In the genomic region with DNA sequence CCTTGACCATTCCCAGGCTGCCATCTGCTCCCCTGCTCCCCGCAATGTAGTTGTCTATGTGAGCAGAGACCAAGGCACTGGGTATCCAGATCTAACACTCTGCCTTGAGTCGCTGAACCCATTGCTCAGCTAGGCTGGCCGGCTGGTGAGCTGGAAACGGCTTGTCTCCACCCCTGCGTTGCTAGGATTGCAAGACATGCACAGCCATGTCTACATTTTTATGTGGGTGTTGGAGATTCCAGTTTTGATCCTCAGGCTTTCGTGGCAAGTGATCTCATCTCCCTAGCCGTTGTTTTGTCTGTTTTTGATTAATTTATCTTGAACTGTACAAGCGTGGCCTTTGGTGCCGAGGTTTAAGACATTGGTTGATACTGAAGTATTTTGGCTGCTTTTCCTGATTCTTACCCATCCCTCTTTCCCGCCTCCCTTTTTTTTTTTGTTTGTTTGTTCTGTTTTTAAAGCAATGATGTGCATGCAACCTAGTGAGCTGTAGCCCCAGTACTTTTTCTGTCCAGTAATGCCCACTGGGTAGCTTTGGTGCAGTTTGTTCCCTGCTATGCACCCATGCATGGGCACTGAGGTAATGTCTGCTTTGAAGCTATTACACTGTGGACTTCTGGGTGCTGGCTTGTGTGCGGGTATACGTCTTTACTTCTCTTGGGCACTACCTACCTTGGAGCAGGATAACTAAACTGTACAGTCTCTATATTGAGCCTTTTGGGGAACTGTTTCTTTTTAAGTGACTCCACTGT, we compare ENCODE assay signal across 33 mouse cellular contexts. TPM values are rescaled to one million over a fixed set of nuclear protein-coding genes. Genes with fewer than 3 reads are reported as not detected.
A peak's percentile ranks its signal among the peaks of the same experiment; 100 is the strongest.
DNase-seq lines count a peak whose midpoint lies in the region; ATAC-seq and TF ChIP-seq lines count a peak whose summit lies in the region.
"Had no signal": no experiment of that assay in that cellular context is flagged by ENCODE, and none has a peak within 500 bp of the region (broad histone marks: within the 10 kb centered on the region; RNA-seq: fewer than 3 reads in every experiment).

No protein-coding gene starts in this region.

- no peak overlapping the region for H3ac ChIP-seq in myocyte (ENCODE audit: control insufficient read depth, insufficient read length)

- no peak for TF ChIP-seq POLR2A in myocyte (IDR thresholded peaks at IDR 0.05; ENCODE audit: insufficient read length, low read depth)

- no peak for TF ChIP-seq EP300 in liver, postnatal 0 days (IDR thresholded peaks at IDR 0.05; ENCODE audit: low read depth)

- H3K9me3 ChIP-seq in embryonic facial prominence, embryonic 14.5 days (ENCODE audit: control insufficient read depth, low read length): no peaks in the 10 kb centered on the region
- no peaks in the 10 kb centered on the region for H3K9me3 ChIP-seq in embryonic facial prominence, embryonic 10.5 days
- H3K9me3 ChIP-seq in liver, embryonic 16.5 days (replicated peaks; ENCODE audit: control insufficient read depth, low read length): no peaks in the 10 kb centered on the region
- H3K9me3 ChIP-seq in liver, postnatal 0 days (ENCODE audit: low read length): no peaks in the 10 kb centered on the region
- H3K9me3 ChIP-seq: G1E; hindbrain, embryonic 13.5 days; limb, embryonic 12.5 days; neural tube, embryonic 12.5 days had no signal

- no peaks in the 10 kb centered on the region for H3K27me3 ChIP-seq in embryonic facial prominence, embryonic 14.5 days (replicated peaks; ENCODE audit: control insufficient read depth, insufficient read depth, low read length)
- no peaks in the 10 kb centered on the region for H3K27me3 ChIP-seq in embryonic facial prominence, embryonic 10.5 days (replicated peaks; ENCODE audit: low read depth, poor library complexity, severe bottlenecking)
- no peaks in the 10 kb centered on the region for H3K27me3 ChIP-seq in liver, embryonic 16.5 days (ENCODE audit: control insufficient read depth, insufficient read depth, low read depth, low read length)
- H3K27me3 ChIP-seq in liver, postnatal 0 days (ENCODE audit: insufficient read depth, low read length): no peaks in the 10 kb centered on the region
- H3K27me3 ChIP-seq in myocyte (ENCODE audit: control insufficient read depth, insufficient read depth, insufficient read length): no peaks in the 10 kb centered on the region
- H3K27me3 ChIP-seq: hindbrain, embryonic 13.5 days; limb, embryonic 12.5 days; neural tube, embryonic 12.5 days had no signal

- H3K4me1 ChIP-seq in embryonic facial prominence, embryonic 14.5 days (ENCODE audit: control insufficient read depth, insufficient read depth, low read length): peaks cover 16% of the 10 kb centered on the region
- peaks cover 14% of the 10 kb centered on the region for H3K4me1 ChIP-seq in embryonic facial prominence, embryonic 10.5 days
- H3K4me1 ChIP-seq in liver, embryonic 16.5 days (ENCODE audit: control insufficient read depth, low read depth, low read length): peaks cover 13% of the 10 kb centered on the region
- H3K4me1 ChIP-seq in liver, postnatal 0 days (ENCODE audit: insufficient read depth): peaks cover 12% of the 10 kb centered on the region; the same call in 1 of the 2 replicates

- H3K79me2 ChIP-seq in myocyte (ENCODE audit: control insufficient read depth, insufficient read depth): peaks cover 30% of the 10 kb centered on the region

- H3K4me3 ChIP-seq in embryonic facial prominence, embryonic 14.5 days (ENCODE audit: low read depth, low read length): no peak overlapping the region
- H3K4me3 ChIP-seq in embryonic facial prominence, embryonic 10.5 days: no peak overlapping the region
- H3K4me3 ChIP-seq in liver, embryonic 16.5 days (ENCODE audit: low read depth, low read length): no peak overlapping the region
- H3K4me3 ChIP-seq in liver, postnatal 0 days (ENCODE audit: low read depth, low read length): no peak overlapping the region
- H3K4me3 ChIP-seq in myocyte: no peak overlapping the region
- H3K4me3 ChIP-seq: hindbrain, embryonic 13.5 days; limb, embryonic 12.5 days; neural tube, embryonic 12.5 days had no signal

- no peak for ATAC-seq in embryonic facial prominence, embryonic 14.5 days (ENCODE audit: low read depth)
- no peak for ATAC-seq in liver, embryonic 16.5 days (ENCODE audit: low read depth)
- no peak for ATAC-seq in liver, postnatal 0 days
- ATAC-seq: activated CD4-positive, CD25-positive, alpha-beta regulatory T cell, adult 4 months; forebrain, embryonic 16.5 days; intestine, embryonic 16.5 days; midbrain, embryonic 16.5 days had no signal

- TF ChIP-seq CTCF in liver, postnatal 0 days (IDR thresholded peaks at IDR 0.05; ENCODE audit: low read depth): no peak

- DNase-seq in embryonic facial prominence, embryonic 14.5 days (ENCODE audit: low spot score): peak; percentile 48
- no peak for DNase-seq in embryonic facial prominence, embryonic 10.5 days (ENCODE audit: low spot score)
- DNase-seq in liver, postnatal 0 days: no peak
- peak; percentile 28 for DNase-seq in urinary bladder, postnatal 25 days (ENCODE audit: low spot score)
- no peak for DNase-seq in urinary bladder, adult 2 months (ENCODE audit: low spot score)
- DNase-seq in T-cell, adult 2 months (ENCODE audit: low spot score): no peak
- DNase-seq: adrenal gland, adult 2 months; adrenal gland, postnatal 36 days; cerebellum, adult 18-20 months; cerebellum, postnatal 14 days; gastrocnemius, postnatal 14 days; heart, adult 18-20 months; heart, postnatal 4 days; kidney, adult 8-10 months; kidney, postnatal 14 days; lung, adult 2 months; lung, postnatal 10 days; spleen, adult 18-20 months; thymus, adult 18-20 months; thymus, postnatal 36 days had no signal

- peaks cover 48% of the 10 kb centered on the region for H3K36me3 ChIP-seq in embryonic facial prominence, embryonic 14.5 days (ENCODE audit: control insufficient read depth, insufficient read depth, low read length)
- peaks cover 97% of the 10 kb centered on the region for H3K36me3 ChIP-seq in embryonic facial prominence, embryonic 10.5 days (replicated peaks)
- peaks cover 63% of the 10 kb centered on the region for H3K36me3 ChIP-seq in liver, embryonic 16.5 days (ENCODE audit: control insufficient read depth, insufficient read depth)
- H3K36me3 ChIP-seq in liver, postnatal 0 days (replicated peaks; ENCODE audit: insufficient read depth, low read length): peaks cover 77% of the 10 kb centered on the region
- peaks cover 19% of the 10 kb centered on the region for H3K36me3 ChIP-seq in myocyte (ENCODE audit: control insufficient read depth, insufficient read depth)

- WGBS in embryonic facial prominence, embryonic 14.5 days: 67% methylated on average over 12 of the region's 12 CpGs
- 89% methylated on average over 12 of the region's 12 CpGs for WGBS in embryonic facial prominence, embryonic 10.5 days
- WGBS in liver, embryonic 16.5 days (ENCODE audit: insufficient replicate concordance): 71% methylated on average over 12 of the region's 12 CpGs
- WGBS in liver, postnatal 0 days (ENCODE audit: insufficient replicate concordance): 77% methylated on average over 12 of the region's 12 CpGs

- no peak overlapping the region for H3K4me2 ChIP-seq in embryonic facial prominence, embryonic 14.5 days (ENCODE audit: low read depth, low read length)
- H3K4me2 ChIP-seq in liver, embryonic 16.5 days (ENCODE audit: low read depth, low read length): no peak overlapping the region
- no peak overlapping the region for H3K4me2 ChIP-seq in liver, postnatal 0 days (ENCODE audit: low read depth, low read length)
- H3K4me2 ChIP-seq in myocyte (ENCODE audit: low read depth): peak overlapping the region; percentile 32
- H3K4me2 ChIP-seq: heart, embryonic 11.5 days; hindbrain, embryonic 13.5 days; limb, embryonic 12.5 days; neural tube, embryonic 12.5 days had no signal

- H3K9ac ChIP-seq in embryonic facial prominence, embryonic 14.5 days (ENCODE audit: low read depth, low read length): no peak overlapping the region
- no peak overlapping the region for H3K9ac ChIP-seq in liver, embryonic 16.5 days (ENCODE audit: low read depth, low read length)
- no peak overlapping the region for H3K9ac ChIP-seq in liver, postnatal 0 days (replicated peaks)
- H3K9ac ChIP-seq: hindbrain, embryonic 13.5 days; limb, embryonic 12.5 days; neural tube, embryonic 12.5 days had no signal

- no peak overlapping the region for H3K27ac ChIP-seq in embryonic facial prominence, embryonic 14.5 days (replicated peaks; ENCODE audit: low read depth, low read length)
- no peak overlapping the region for H3K27ac ChIP-seq in embryonic facial prominence, embryonic 10.5 days (replicated peaks)
- 0 out of 2 replicates have a peak overlapping the region, but pooled peaks have one; percentile 3 for H3K27ac ChIP-seq in liver, embryonic 16.5 days (ENCODE audit: low read length)
- H3K27ac ChIP-seq in liver, postnatal 0 days (ENCODE audit: low read depth): no peak overlapping the region
- H3K27ac ChIP-seq: hindbrain, embryonic 13.5 days; limb, embryonic 12.5 days; macrophage; neural tube, embryonic 12.5 days; stomach, postnatal 0 days had no signal

TF ChIP-seq in myocyte, 11 proteins besides CTCF, POLR2A, EP300 and RAD21:
- TF ChIP-seq SRF (IDR thresholded peaks at IDR 0.05; ENCODE audit: control insufficient read depth, insufficient read length, low read depth): no peak
- no peak for TF ChIP-seq POLR2AphosphoS2 (IDR thresholded peaks at IDR 0.05; ENCODE audit: insufficient read length, low read depth)
- TF ChIP-seq MYOD1 (IDR thresholded peaks at IDR 0.05; ENCODE audit: control insufficient read depth in 1 of 3, insufficient read length in 2 of 3, low read depth in 2 of 3): no peak
- TF ChIP-seq REST (IDR thresholded peaks at IDR 0.05; ENCODE audit: insufficient read depth, insufficient read length): no peak
- TF ChIP-seq TCF3 (IDR thresholded peaks at IDR 0.05; ENCODE audit: insufficient read length, low read depth): no peak
- no peak for TF ChIP-seq USF1 (IDR thresholded peaks at IDR 0.05; ENCODE audit: low read depth)
- no peak for TF ChIP-seq MAX (IDR thresholded peaks at IDR 0.05; ENCODE audit: low read depth)
- TF ChIP-seq CEBPB (IDR thresholded peaks at IDR 0.05; ENCODE audit: insufficient read depth, poor library complexity, severe bottlenecking): no peak
- TF ChIP-seq TCF12 (IDR thresholded peaks at IDR 0.05; ENCODE audit: insufficient read depth, poor library complexity, severe bottlenecking): no peak
- no peak for TF ChIP-seq MYOG (IDR thresholded peaks at IDR 0.05; ENCODE audit: control insufficient read depth in 1 of 3, insufficient read depth in 1 of 3, insufficient read length in 2 of 3, low read depth in 2 of 3)
- no peak for TF ChIP-seq E2F4 (IDR thresholded peaks at IDR 0.05; ENCODE audit: insufficient read depth)

RNA-seq across cellular contexts. Expression of a gene that starts 16.4 kb away (rescaled TPM):
- 82.8 and 85.4 TPM in 2 replicates for polyA plus RNA-seq in embryonic facial prominence, embryonic 14.5 days (2014; fragmentation: Nextera tagmentation; extraction: Ambion mirVana)
- polyA plus RNA-seq in embryonic facial prominence, embryonic 10.5 days (2016; fragmentation: Nextera tagmentation; extraction: Ambion mirVana): 87.3 and 90.3 TPM in 2 replicates
- 46.0 and 49.5 TPM in 2 replicates for polyA plus RNA-seq in liver, embryonic 16.5 days (2015; fragmentation: Nextera tagmentation; extraction: Ambion mirVana)
- 31.9 and 32.7 TPM in 2 replicates for polyA plus RNA-seq in liver, postnatal 0 days (2015; fragmentation: Nextera tagmentation; extraction: Ambion mirVana)
- 89.3 and 99.8 TPM in 2 replicates for polyA plus RNA-seq in urinary bladder, adult 2 months (2012; rRNA removed)
- polyA plus RNA-seq in myocyte (2012; fragmentation: generic; extraction: Trizol): 63.6 TPM

Comparison
In these comparisons a context has a peak if more than half of its experiments do, and no peak if none do; other contexts are left out.
1. DNase-seq: peak in embryonic facial prominence, embryonic 14.5 days (single experiment) and urinary bladder, postnatal 25 days (single experiment); none in embryonic facial prominence, embryonic 10.5 days (single experiment), liver, postnatal 0 days (single experiment), urinary bladder, adult 2 months (single experiment) and T-cell, adult 2 months (single experiment).